Mouse (Mus musculus): ENCODE results near the gene Spef1. TPM values are rescaled to one million over a fixed set of nuclear protein-coding genes. Genes with fewer than 3 reads are reported as not detected.
"Not testable (repeated sequence)": the region's sequence is repeated elsewhere in the genome, so short reads cannot be mapped to it uniquely, and the experiment has no call there.

Gene Spef1
- 1 to 10 TPM; 7.2 to 9.0 TPM for total RNA-seq (2021)
- long read RNA-seq, transcript Spef1-202 (7 exons, 2,600 nt) = major isoform, 8 of 12 reads
- long read RNA-seq, partial matches to known transcripts = 1 of 12 reads
- long read RNA-seq, other reads (novel, unspliced or antisense) = 3 of 12 reads

DNA sequence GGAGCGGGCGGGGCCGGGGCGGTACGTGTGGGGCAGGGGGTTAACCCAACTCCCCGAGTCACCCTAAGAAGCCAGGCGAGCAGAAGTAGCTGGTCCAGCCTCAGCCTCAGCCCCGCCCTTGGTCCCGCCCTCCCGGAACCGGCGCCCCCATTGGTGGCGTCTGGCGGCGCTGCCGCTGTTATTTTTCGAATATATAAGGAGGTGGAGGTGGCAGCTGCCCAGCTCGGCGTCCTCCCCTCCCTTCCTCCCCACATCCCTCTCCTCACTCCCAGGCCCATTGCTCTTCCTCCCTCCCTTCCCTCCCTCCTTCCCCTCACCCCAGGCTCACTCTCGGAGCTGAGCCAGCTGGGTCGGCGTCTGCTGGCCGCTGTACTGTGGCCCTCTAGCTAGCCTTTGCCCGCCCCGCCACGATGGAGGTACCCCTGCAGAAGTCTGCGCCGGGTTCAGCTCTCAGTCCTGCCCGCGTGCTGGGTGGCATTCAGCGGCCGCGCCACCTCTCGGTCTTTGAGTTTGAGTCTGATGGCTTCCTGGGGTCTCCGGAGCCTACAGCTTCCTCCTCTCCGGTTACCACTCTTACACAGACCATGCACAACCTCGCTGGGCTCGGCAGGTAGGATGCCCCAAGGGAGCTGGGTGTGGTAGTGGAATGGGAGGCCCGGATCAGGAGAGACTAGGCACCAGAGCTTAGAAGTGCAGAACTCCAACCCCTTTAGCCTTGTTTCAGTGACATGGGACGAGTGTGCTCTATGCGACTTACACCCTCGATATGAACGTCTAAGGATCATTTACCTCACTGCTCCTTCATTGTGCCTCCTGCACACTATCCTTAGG, at the start of gene Spef1, which contains the start of gene Cdc25b:
Gene Spef1, minus strand, starts transcription at position 512 of the 831 bp plus-strand sequence.
Gene Cdc25b, plus strand, starts transcription at position 179 of the 831 bp plus-strand sequence.
- DNase-seq (ENCODE audit: low spot score in 2 of 2) = peak; percentile 77 to 85

DNA sequence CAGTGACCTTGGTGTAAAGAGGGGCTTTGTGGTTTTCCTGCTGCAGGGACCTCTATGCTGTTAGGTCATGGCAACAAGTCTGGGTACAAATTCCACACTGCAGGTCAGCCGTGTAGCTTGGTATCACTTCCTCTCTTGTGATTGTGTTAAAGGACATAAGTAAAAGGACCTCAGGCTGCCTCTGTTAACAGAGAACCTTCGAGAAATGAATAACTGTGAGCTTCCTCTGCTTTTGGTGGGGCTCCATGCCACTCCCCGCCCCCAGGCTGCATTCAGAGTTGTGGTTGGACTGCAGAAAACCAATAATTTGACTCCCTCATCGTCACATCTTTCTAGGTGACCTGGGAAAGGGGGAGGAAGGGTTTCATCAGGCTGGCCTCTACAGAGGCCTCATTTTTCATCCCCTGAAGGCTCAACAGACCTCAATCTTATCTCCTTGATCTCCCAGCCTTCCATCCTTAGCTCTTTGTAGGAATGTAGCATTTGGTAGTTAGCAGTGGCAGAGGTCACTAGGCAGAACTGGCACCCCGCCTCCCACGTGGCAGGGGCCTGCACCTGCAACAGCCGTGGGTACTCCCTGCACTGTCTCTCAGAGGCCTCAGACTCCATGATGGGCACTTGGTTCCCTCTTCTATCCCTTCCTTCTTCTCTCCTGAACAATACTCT, 48.0 kb upstream of the Spef1 start:
- no peak for DNase-seq (ENCODE audit: low spot score in 2 of 2)

- no peak for DNase-seq (ENCODE audit: low spot score in 2 of 2)
Measured at GRCm38 (mm10) chr2:131234127-131234650, 47.1 kb upstream of the Spef1 start.

- peak; percentile 91 to 96 for DNase-seq (ENCODE audit: low spot score in 2 of 2)
Measured at GRCm38 (mm10) chr2:131233307-131234126, 46.4 kb upstream of the Spef1 start, which contains the start of gene Mavs. Gene Mavs (plus strand): TSS chr2:131234063.

DNA sequence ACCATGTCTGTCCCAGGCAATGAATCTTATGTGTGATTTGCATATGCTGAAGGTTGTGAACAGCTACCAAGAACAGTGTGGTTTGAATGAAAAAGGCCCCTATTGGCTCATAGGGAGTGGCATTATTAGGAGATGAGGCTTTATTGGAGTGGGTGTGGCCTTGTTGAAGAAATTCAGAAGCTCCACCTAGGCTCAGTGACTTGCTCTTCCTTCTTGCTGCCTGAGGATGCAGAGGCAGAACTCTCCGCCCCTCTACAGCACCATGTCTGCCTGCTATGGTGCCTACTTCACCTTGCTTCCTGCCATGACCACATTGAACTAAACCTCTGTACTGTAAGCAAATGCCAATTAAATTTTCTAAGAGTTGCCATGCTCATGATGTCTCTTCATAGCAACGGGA, 45.5 kb upstream of the Spef1 start:
- no peak for DNase-seq (ENCODE audit: low spot score in 2 of 2)

GRCm38 (mm10) chr2:131227243-131227642, 40.2 kb upstream of the Spef1 start:
- no peak for DNase-seq (ENCODE audit: low spot score in 2 of 2)

GRCm38 (mm10) chr2:131226669-131227068, 39.6 kb upstream of the Spef1 start:
- DNase-seq (ENCODE audit: low spot score in 2 of 2) = not testable (repeated sequence)

- no peak for DNase-seq (ENCODE audit: low spot score in 2 of 2)
Measured at GRCm38 (mm10) chr2:131225178-131225577, 38.1 kb upstream of the Spef1 start.

GRCm38 (mm10) chr2:131223569-131223968, 36.5 kb upstream of the Spef1 start:
- DNase-seq (ENCODE audit: low spot score in 2 of 2) = no peak

- DNase-seq (ENCODE audit: low spot score in 2 of 2) = no peak
Measured at GRCm38 (mm10) chr2:131222562-131222961, 35.5 kb upstream of the Spef1 start.

GRCm38 (mm10) chr2:131221853-131222515, 34.9 kb upstream of the Spef1 start:
- no peak for DNase-seq (ENCODE audit: low spot score in 2 of 2)

- no peak for DNase-seq (ENCODE audit: low spot score in 2 of 2)
Measured at GRCm38 (mm10) chr2:131220030-131220429, 32.9 kb upstream of the Spef1 start.

- no peak for DNase-seq (ENCODE audit: low spot score in 2 of 2)
Measured at GRCm38 (mm10) chr2:131215941-131216858, 29.1 kb upstream of the Spef1 start.

- no peak for DNase-seq (ENCODE audit: low spot score in 2 of 2)
Measured at GRCm38 (mm10) chr2:131213773-131214172, 26.7 kb upstream of the Spef1 start.

- no peak for DNase-seq (ENCODE audit: low spot score in 2 of 2)
Measured at GRCm38 (mm10) chr2:131211026-131211615, 24.0 kb upstream of the Spef1 start.

DNA sequence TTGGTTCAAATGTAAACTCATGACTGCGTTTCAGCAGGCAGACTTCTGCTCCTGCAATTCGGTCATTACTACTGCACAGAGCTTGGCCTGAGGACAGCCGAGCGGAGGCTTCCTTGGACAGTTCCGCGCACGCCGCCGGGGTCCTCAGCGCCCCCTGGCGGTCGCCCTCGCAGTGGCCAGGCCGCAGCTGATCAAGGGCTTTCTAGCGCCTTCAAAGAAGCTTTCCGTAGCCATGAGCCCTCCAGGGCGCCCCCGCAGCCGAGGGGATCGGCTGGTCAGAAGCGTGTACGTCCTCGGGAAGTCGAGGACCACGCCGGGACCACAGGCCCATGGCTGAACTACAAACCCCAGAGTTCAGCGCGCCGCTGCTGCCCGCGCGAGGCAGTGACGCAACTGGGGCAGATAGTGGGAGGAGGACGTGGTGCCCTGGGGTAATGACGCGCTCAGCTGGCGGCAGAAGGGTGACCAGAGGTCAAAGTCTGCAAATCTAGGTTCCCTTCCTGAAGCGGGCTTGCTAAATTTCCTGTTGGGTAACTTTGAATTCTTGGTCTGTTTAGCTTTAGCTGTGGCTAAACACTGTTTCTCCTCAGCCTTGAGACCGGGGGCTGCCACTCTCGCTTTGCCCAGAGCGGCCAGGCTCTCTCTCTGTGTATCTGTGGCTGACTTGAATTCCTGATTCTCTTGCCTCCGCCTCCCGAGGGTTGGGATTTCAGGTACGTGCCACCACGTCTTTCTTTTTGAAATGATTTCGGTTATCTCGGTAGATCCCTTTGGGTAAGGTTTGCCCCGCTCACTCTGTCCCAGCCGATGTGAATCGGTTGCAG, 23.1 kb upstream of the Spef1 start:
- DNase-seq (ENCODE audit: low spot score in 2 of 2) = peak; percentile 93 to 97

DNA sequence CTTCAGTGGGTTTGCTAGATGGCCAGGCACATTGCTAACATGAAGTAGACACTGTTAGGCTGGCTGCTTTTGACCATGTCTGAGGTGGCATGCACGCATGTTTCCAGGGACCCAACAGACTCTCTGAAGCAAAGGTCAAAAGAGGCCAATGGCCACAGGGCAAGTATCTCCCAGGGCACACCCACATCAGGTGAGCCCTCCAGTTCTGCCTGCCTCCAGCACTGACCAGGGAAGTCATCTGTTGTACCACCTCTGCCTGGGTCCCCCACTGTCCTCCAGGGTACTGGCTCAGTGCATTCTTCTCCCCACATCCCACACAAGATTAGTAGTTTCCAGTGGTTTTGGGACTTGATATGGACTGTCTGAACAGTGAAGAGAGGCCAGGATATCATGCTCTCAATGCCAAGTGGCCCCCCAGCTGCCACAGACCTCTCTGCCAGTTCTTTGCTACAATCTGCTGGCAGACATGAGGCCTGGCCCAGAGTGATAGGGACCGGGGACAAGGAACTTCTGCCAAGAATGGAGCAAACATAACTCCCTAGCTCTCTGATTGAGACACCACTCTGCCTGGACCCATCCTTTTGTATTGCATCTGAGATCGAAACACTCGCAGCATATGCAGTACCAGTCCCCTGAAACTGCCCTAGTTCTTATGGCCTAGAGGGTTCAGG, 22.2 kb upstream of the Spef1 start:
- DNase-seq (ENCODE audit: low spot score in 2 of 2) = no peak
